Mouse (Mus musculus) liver, embryonic 16.5 days (tissue): ENCODE results near the gene Gm4302. TPM values are rescaled to one million over a fixed set of nuclear protein-coding genes. Genes with fewer than 3 reads are reported as not detected.

Experiments used
- polyA plus RNA-seq: library from polyadenylated mRNA; unstranded; fragments of >200 nt; fragmentation: Nextera tagmentation; extraction: Ambion mirVana; gene quantifications from 2 replicates; pipeline ENCODE4 v1.2.1, GENCODE M21; 2015

Gene Gm4302
- polyA plus RNA-seq, 1 experiment from 2014 or later, result not detected

Other genes with a start within 250 kb of the Gm4302 start
- not detected in 2 replicates for gene Gm4301, start 5.2 kb upstream of the Gm4302 start, polyA plus RNA-seq
- not detected in 2 replicates for gene Gm4303, start 5.1 kb downstream of the Gm4302 start, polyA plus RNA-seq
- not detected in 2 replicates for gene Gm4305, start 10.3 kb downstream of the Gm4302 start, polyA plus RNA-seq
- not detected in 2 replicates for gene Gm4307, start 20.5 kb downstream of the Gm4302 start, polyA plus RNA-seq
- gene Gm4312, start 41.7 kb downstream of the Gm4302 start, polyA plus RNA-seq, result not detected in 2 replicates
- 4.9 and 5.5 TPM in 2 replicates for gene Tmtc3, start 146.5 kb downstream of the Gm4302 start, polyA plus RNA-seq
- gene Cep290, start 146.7 kb downstream of the Gm4302 start, polyA plus RNA-seq, result 2.3 and 2.9 TPM in 2 replicates
- 13.2 and 14.2 TPM in 2 replicates for gene 4930430F08Rik, start 249.6 kb downstream of the Gm4302 start, polyA plus RNA-seq
- not detected in 2 replicates for gene 1700017N19Rik, start 249.6 kb downstream of the Gm4302 start, polyA plus RNA-seq